Mouse (Mus musculus) layer of hippocampus, postnatal 10 days (tissue): ENCODE results near the gene Olfr1247. TPM values are rescaled to one million over a fixed set of nuclear protein-coding genes. Genes with fewer than 3 reads are reported as not detected.
"Not testable (repeated sequence)": the region's sequence is repeated elsewhere in the genome, so short reads cannot be mapped to it uniquely, and the experiment has no call there.

Experiments used
- DNase-seq, 2 experiments: peaks; one replicate each; pipeline ENCODE4 v3.0.0; 2021; ENCODE audit warnings: low spot score in 2 of 2
- long read RNA-seq: library from polyadenylated mRNA; stranded (forward); transcript quantifications from one replicate; pipeline ENCODE4 v2.0.0, GENCODE M21; 2023
- total RNA-seq, 2 experiments: library from RNA; stranded (reverse); gene quantifications; 2 replicates each; pipeline ENCODE4 v1.2.3; 2021

Olfr1247 gene
- not detected for total RNA-seq
- long read RNA-seq = 0 reads

GRCm38 (mm10) chr2:89614030-89614429 lies at the start of gene Olfr1247:
TSS of gene Olfr1247 (minus strand) at chr2:89614130.
- no peak for DNase-seq

GRCm38 (mm10) chr2:89661367-89661766 lies 47.4 kb upstream of the Olfr1247 start, which contains the start of gene Olfr1250:
TSS of gene Olfr1250 (minus strand) at chr2:89661467.
- DNase-seq = no peak

GRCm38 (mm10) chr2:89634883-89635282 lies 21.0 kb upstream of the Olfr1247 start, which contains the start of gene Olfr1249:
TSS of gene Olfr1249 (minus strand) at chr2:89634983.
- DNase-seq = no peak

GRCm38 (mm10) chr2:89618145-89618544 lies 4.2 kb upstream of the Olfr1247 start, which contains the start of gene Olfr1248:
TSS of gene Olfr1248 (minus strand) at chr2:89618245.
- not testable (repeated sequence) for DNase-seq

GRCm38 (mm10) chr2:89593057-89593456 lies 20.9 kb downstream of the Olfr1247 start, which contains the start of gene Olfr1246:
TSS of gene Olfr1246 (minus strand) at chr2:89593157.
- DNase-seq = no peak

GRCm38 (mm10) chr2:89578347-89578746 lies 35.6 kb downstream of the Olfr1247 start, which contains the start of gene Olfr1245:
TSS of gene Olfr1245 (minus strand) at chr2:89578447.
- DNase-seq = no peak

GRCm38 (mm10) chr2:89562706-89563105 lies 51.2 kb downstream of the Olfr1247 start:
- not testable (repeated sequence) for DNase-seq

Other genes with a start within 250 kb of the Olfr1247 start
- gene Olfr1234, start 249.3 kb downstream of the Olfr1247 start, total RNA-seq = not detected
- not detected for gene Olfr1238, start 204.5 kb downstream of the Olfr1247 start, total RNA-seq
- not detected for gene Olfr1239, start 193.7 kb downstream of the Olfr1247 start, total RNA-seq
- gene Olfr1240, start 171.1 kb downstream of the Olfr1247 start, total RNA-seq = not detected
- gene Olfr1241, start 127.0 kb downstream of the Olfr1247 start, total RNA-seq = not detected
- gene Olfr1242, start 115.8 kb downstream of the Olfr1247 start, total RNA-seq = not detected
- gene Olfr1243, start 82.6 kb downstream of the Olfr1247 start, total RNA-seq = not detected
- not detected for gene Olfr1245, start 35.7 kb downstream of the Olfr1247 start, total RNA-seq
- gene Olfr1246, start 21.0 kb downstream of the Olfr1247 start, total RNA-seq = not detected
- gene Olfr1248, start 4.1 kb upstream of the Olfr1247 start, total RNA-seq = not detected
- not detected for gene Olfr1249, start 20.9 kb upstream of the Olfr1247 start, total RNA-seq
- not detected for gene Olfr1250, start 47.3 kb upstream of the Olfr1247 start, total RNA-seq
- not detected for gene Olfr1251, start 57.8 kb upstream of the Olfr1247 start, total RNA-seq
- gene Olfr1252, start 110.9 kb upstream of the Olfr1247 start, total RNA-seq = not detected
- not detected for gene Olfr1253, start 143.0 kb upstream of the Olfr1247 start, total RNA-seq
- not detected for gene Olfr1254, start 179.5 kb upstream of the Olfr1247 start, total RNA-seq
- not detected for gene Olfr1255, start 197.9 kb upstream of the Olfr1247 start, total RNA-seq
- not detected for gene Olfr1256, start 227.4 kb upstream of the Olfr1247 start, total RNA-seq
- gene Olfr48, start 234.1 kb upstream of the Olfr1247 start, total RNA-seq = not detected